Mouse (Mus musculus) spleen, adult 10 weeks (tissue): Measurements from ENCODE around the gene Gm2956. TPM values are rescaled to one million over a fixed set of nuclear protein-coding genes. Genes with fewer than 3 reads are reported as not detected.

Source experiments
- polyA plus RNA-seq: library from polyadenylated mRNA; stranded (reverse); fragments of 350-450 nt; fragmentation: Illumina TruSeq; extraction: RNeasy Lipid Tissue Mini Kit (QIAGEN cat#74804); gene quantifications from one replicate; pipeline ENCODE4 v1.2.3, GENCODE M21; 2015; ENCODE audit warnings: low replicate concordance; ENCODE audit not compliant: insufficient read depth

The Gm2956 gene
- not detected for polyA plus RNA-seq

DNA sequence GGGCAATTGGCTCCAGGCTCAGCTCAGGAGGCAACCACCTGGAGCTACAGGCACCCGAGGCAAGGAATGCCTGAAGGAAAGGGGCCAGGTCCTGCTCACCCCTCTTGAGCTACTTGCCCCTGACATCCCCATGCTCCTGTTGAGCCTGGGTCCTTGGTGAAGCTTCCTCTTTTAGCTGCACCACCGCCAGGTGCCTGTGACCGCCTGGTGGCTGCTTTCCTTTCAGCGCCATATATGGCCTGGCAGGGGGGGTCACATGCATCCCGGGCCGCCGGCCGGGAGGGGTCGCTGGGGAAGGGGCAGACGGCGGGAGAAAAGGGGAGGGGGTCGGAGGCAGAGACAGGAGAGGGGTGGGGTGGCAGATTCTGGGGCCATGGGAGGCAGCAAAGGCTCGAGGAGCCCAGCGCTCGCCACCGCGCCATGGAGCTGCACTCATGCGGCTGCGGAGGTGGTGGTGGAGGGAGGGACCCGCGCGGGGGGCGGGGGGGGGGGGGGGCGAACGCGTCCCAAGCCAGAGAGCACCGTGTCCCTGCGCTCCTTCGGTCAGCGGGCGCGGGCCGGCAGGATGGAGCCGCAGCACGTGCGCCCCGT lies at the start of gene Gm2956:
Gene Gm2956, plus strand, starts transcription at position 541 of the 591 bp plus-strand sequence.

DNA sequence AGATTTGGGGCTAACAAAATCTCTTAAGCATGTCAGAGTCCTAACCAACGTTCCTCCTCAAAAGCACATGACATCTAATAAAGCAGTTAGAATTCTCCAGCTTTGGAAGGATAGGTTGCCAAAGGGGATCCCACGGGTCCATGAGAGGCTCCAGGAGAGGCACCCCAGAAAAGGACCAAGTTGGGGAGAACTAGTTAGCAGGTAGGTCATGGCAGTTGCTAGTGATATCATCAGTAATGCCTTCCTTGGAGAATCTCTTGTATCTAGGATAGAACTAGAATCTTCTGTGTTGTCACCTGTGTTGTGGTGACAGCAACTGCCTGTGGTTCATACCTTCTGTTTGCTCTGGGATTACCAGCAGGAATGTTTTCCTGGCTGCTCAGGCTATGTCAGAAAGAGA lies 62.4 kb downstream of the Gm2956 start, which contains the start of gene Gm10413:
Gene Gm10413, plus strand, starts transcription at position 301 of the 400 bp plus-strand sequence.

Other genes with a start within 250 kb of the Gm2956 start
- not detected for gene Gm10340, start 198.6 kb upstream of the Gm2956 start, polyA plus RNA-seq
- not detected for gene Gm5795, start 144.4 kb upstream of the Gm2956 start, polyA plus RNA-seq
- 1.3 TPM for gene D830030K20Rik, start 124.1 kb upstream of the Gm2956 start, polyA plus RNA-seq
- gene Gm10413, start 62.5 kb downstream of the Gm2956 start, polyA plus RNA-seq: not detected
- 0.17 TPM for gene Gm10409, start 80.0 kb downstream of the Gm2956 start, polyA plus RNA-seq
- gene Gm3005, start 95.5 kb downstream of the Gm2956 start, polyA plus RNA-seq: 0.47 TPM
- not detected for gene Gm10408, start 116.8 kb downstream of the Gm2956 start, polyA plus RNA-seq